Mouse (Mus musculus) heart, adult 18-20 months (tissue): Measurements from ENCODE around the gene Sh3rf1. TPM values are rescaled to one million over a fixed set of nuclear protein-coding genes. Genes with fewer than 3 reads are reported as not detected.

Experiments used
- DNase-seq, 2 experiments: peaks; one replicate each; pipeline ENCODE4 v3.0.0; 2021 to 2022; ENCODE audit warnings: mixed read lengths in 1 of 2
- total RNA-seq, 2 experiments: library from RNA; stranded (reverse); gene quantifications; 2 replicates each; pipeline ENCODE4 v1.2.3; 2021

The Sh3rf1 gene
- total RNA-seq, 2 experiments from 2014 or later = 4.7 to 5.0 TPM

DNA sequence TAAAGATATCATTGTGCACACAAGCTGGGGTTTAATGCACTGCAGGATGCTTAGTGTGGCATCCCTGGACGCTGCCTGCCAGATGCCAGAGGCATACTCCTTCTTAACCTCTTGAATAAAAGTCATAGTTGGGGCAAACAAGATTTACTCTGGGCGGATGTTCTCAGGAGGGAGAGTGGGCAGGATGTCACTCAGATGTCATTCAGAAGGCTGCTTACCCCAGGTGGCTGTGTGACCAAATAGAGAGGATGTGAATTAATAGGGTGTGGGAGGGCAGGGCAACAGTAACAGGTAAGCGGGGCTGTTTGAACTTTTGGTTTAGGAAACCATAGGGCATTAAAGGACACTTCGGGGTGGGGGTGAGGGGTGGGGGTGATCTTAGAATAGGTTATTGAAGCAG lies 37.7 kb downstream of the Sh3rf1 start:
- DNase-seq = no peak

DNA sequence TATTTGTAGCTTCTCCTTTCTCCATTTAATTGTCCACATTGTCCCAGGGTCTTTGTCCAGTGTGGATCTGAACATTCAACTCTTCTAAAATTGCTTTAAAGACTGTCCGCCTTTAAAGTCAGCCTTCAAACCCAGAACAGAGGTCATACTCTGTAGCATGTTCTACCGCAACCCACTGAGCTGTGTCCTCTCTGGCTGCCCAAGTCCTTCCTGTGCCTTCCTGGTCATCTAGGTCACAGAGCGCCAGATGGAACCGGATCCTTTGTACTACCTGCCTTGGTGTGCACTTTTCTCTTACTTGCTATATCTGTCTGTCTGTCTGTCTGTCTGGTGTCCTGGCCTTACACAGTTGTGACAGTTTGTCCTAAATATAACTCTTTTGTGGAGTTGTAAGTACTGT lies 40.0 kb downstream of the Sh3rf1 start:
- no peak for DNase-seq

DNA sequence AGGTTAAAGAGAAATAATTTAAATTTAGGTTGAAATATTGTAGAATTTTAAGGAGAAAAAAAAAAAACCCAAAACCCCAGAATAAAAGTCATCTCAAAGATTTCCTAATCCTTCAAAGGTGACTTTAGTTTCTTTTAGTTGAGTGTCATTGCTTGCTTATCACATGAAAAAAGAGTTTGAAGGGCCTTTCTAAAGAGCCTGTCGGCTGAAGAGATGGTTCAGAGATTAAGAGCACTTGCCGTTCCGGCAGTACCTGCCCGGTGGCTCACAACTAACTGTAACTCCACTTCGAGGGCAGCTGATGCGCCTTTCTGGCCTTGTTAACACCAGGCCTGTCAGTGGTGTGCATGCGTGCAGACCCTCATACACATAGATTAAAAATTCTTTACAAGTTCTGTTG lies 41.2 kb downstream of the Sh3rf1 start:
- DNase-seq = no peak

DNA sequence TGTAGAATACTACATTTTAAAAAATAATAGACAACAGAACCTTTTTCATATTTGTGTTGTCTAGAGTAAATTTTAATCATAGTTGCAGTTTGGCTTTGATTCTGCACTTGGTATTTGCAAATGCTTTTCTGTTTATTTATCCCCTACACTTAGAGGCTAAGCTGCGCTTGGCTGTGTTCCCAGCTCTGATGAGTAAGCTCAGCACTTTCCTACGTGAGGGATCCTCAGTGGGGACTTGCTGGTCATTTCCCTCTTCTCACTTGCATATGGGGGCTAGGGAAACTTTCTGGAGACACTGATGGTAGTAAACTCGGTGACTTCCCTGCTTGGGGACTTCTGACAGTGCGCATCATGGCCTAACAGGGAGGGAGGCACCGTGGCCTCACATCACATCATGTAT lies 41.7 kb downstream of the Sh3rf1 start:
- peak; percentile 65 to 69 for DNase-seq

DNA sequence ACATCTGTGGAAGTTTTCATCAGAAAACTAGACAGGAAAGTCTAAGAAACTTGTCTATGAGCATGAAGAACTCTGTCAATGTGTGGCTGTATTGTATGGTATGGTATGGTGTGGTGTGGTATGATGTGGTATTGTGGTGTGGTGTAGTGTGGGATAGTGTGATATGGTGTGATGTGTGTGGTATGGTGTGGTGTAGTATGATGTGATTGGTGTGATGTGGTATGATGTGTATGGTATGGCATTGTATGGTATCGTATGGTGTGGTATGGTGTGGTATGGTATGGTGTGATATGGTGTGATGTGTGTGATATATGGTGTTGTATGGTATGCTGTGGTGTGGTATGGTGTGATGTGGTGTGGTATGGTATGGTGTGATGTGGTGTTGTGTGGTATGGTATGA lies 43.4 kb downstream of the Sh3rf1 start:
- no peak for DNase-seq

DNA sequence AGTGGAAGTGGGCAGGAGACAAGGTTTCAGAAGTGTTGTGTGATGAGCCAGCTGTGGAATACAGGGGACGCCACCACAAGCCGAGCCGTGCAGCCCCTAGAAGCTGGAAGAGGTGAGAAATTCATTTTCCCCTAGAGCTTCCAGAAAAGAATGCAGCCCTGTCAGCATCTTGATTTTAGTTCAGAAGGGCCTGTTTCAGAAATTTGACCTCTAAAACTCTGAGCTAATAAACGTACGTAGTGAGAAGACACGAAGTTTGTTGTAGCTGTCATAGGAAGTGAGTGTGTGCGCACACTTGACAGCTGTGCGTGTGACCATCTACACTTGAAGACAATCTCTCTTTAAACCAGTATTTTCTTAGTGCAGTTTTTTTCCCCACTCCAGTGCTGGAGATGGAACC lies 44.0 kb downstream of the Sh3rf1 start:
- DNase-seq = no peak

DNA sequence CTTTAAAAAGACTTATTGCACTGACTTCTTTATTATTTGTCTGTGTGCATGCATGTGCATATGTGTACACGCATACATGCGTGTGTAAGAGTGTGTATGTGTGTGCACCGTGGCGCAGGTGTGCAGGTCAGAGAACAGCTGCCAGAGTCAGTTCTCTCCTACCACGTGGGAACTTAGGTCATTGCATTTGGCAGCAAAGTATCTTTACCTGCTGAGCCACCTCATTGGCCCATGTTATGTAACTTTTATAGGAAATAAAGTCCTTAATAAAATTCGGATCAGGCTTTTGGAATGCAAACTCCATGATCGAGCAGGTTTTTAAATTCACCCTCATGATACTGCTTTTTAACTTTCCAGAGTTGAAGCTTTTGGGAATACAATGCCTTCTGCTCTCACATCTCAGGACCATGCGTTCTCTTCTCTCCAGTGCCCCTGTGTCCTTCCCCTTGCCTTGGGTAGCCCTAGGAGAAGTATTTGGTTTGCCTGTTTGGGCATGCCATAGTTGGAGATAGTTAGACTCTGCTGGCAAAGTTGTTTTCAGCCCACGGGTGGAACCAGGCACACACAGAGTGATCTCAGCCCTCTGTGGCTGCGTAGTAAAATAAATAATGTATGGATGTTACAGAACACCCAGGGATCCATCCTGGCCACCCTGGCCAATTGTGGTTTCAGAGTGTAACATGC lies 44.7 kb downstream of the Sh3rf1 start:
- DNase-seq = no peak

DNA sequence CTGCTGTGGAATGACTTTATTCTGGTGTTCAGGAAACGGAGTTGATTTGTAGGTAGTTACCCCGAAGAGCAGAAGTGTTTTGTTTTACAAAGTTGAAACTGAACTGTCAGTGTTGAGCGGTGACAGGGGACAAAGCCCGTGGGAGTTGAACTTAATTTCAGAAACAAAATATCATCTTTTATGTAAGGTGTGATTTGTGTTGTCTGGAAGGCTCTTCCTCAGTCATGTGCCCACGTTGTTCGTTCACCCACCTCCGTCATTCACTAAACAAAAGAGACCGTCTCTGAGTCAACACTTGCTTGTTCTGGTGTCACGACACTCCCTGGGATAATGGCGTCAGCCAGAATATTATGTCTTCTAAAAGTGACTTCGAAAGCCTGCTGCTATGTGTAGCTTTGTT lies 46.3 kb downstream of the Sh3rf1 start:
- DNase-seq = no peak

DNA sequence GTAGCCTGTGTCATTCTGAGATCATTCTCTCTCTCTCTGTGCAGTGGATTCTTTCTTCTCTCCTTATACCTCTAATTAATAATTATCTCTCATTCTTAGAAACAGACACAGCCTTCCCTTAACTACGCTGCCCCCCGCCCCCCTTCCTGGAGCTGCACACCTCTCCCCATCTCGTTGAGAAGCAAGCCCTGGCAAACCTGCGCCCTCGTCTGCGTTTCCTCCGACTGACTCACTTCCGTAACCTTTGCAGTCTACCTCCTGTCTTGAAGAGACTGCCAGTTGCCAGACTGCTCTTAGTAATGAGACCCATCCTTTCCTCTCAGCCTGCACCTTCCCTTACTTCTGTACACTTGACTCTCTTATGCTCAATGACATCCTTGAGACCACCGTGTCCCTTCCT lies 46.9 kb downstream of the Sh3rf1 start:
- DNase-seq = no peak

DNA sequence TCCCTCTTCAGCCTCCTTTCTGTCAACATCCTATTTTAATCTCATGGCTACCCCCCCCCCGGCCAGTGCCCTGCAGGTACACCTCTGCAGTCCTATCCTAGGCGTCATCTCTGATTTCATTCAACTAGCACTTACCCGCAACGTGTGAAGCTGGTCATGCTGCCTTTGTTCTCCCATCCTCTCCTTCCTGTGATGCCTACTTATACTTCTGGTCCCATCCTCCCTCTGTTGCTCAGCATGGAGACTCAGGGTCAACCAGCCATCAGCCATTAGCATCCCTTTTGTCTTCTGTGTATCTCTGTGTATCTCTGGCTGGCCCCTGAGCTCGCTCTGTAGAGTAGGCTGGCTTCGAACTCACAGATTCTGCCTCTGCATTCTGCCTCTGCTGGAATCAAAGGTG lies 47.3 kb downstream of the Sh3rf1 start:
- DNase-seq = no peak

DNA sequence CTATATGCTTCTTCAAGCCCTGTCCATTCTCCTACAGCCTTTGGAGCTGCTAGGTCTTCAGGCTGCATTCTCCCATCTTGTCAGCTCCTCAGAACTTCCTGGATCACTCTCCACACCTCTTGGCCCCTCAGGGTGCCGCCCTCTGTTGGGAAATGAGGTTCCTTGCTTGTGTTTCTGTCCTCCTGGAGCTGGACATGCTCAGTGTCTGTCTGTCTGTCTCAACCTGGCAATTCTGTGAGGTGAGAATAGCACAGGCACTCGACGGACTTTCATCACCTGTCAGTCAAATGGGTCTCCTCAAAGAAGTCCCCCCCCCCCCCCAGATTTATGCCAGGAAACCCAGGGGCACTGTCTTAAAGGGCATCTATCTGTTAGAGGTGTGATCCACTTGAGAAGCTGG lies 49.2 kb downstream of the Sh3rf1 start:
- no peak for DNase-seq

DNA sequence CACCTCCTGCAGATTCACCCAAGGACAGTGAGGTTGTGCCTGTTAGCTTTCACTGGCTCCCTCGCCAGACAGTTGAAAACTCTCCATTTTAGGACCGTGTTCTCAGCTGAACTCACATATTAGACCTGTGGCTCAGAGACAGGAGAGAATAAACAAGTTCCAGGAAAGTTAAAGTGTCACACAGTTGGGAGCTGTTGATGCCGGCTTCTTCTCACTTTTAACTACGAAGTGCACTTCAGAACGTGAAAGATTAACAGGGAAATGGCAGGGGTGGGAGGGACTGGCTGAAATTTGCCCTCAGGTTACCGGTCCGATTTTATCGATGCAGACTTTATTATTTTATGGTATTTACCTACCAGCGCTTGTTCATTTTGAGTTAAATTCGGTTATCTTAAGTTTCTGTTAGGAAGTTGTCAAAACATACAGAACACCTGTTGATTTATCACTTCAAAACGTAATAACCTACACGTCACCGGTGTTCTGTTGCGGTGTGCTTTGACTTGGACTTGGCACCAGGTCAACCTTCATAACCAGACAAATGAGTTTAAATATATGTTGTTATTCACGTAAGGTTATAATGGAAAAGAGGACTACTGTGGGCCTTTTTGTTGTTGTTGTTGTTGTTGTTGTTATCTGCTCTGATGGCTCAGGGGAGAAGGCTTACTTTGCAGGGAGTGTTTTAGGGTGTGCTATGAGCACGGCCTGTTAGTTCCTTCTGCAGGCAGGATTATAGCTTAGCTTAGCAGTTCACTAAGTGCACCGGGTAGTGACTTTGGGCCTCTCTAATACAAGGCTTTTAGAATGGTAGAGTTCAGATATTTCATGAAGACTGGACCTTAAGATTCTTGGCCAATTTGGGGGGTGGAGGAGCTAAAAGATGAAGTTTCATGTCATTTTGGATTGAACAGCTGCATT lies 49.9 kb downstream of the Sh3rf1 start:
- no peak for DNase-seq

DNA sequence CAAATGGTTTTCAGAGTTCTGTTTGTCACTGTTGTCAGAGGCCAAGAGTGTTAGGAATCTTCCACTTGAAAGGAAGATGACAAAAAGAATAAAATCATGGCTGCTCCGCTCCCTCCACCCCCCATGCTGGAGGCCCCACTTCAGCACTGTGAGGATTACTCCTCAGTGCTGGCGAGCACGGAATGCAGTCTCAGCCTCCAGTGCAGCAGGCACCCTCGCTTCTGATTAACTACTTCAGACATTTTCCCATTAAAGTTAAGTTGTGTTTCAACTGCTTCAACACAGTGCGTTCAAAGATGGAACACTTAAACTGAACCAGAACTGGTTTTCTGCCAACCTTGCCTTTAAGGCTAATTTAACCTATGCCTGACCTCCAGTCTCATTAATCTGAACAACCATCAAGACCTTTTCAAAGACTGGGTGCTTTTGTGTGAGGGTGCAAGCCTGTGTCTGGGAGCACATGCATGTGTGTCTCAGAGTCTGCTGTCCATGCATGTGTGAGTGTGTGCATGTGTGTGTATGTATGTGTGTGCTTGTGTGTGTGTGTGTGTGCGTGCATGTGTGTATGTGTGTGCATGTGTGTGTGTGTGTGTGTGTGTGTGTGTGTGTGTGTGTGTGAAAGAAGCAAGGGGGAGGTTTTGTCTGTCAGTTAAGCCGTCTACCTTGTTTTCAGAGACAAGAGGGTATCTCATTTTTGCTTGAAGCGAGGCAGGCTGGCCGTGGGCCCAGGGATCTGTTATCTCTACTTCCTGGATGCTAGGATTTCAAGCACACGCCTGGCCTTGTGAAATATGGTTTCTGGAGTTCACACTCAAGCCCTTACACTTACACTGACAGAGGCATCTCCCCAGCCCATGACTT lies 51.2 kb downstream of the Sh3rf1 start:
- peak in 1 of 2 experiments; percentile 51 for DNase-seq

DNA sequence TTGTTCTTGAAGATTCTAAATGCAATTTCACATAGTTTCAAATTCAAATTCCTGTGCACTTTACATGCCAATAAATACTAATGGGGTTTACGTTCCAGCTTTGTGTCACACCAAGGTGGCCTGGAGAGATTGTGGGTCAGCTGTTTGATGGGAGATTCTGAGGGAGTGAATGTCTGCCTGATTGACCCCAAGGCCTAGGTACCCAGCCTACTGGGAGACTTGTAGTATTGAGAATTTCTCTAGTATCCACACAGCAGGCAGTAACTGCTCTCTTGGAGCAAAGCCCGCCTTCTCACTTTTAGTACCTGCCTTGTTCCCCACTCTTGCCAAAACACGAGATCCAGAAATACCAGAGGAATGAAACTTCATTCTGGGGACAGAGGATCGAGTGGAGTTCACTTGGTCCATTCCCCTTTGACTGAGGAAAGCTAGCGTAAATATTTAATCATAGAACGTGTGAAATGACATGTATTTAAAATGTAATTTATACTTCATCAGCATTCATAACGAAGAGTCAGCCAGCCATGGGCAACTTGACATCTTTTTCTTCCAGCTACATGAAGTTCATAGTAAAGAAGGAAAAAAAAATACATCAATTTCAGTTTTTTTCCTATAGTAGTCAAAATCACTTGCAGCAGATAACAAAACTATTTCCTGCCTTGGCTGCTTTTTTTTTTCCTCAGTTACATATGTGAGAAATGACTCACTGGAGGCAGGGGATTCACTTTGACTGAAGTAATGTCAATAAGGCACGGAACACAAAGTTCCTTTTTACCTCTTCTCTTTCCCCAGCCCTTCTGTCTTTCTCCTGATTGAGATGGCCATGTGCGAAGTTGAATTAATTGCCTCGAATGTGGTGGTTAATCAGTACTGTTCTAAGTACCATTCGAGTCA lies 52.0 kb downstream of the Sh3rf1 start:
- no peak for DNase-seq

DNA sequence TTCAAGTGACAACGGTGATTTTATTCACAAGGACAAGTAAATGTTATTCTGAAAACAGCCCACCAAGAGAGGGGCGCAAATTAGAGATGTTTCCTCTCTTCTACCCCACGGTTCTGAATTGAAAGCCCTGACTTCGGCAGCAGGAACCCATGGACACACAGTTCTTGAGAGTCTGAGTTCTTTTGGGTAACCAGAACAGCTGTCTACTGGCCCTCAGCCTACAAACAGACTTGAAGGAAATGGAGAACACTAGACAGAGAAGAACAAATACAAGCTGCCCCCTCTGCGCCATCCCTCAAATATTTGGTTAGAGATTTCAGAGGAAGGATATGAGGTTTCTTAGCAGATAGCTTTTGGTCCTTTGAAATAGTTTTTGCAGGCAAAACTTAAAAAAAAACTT lies 52.7 kb downstream of the Sh3rf1 start:
- peak; percentile 61 for DNase-seq

DNA sequence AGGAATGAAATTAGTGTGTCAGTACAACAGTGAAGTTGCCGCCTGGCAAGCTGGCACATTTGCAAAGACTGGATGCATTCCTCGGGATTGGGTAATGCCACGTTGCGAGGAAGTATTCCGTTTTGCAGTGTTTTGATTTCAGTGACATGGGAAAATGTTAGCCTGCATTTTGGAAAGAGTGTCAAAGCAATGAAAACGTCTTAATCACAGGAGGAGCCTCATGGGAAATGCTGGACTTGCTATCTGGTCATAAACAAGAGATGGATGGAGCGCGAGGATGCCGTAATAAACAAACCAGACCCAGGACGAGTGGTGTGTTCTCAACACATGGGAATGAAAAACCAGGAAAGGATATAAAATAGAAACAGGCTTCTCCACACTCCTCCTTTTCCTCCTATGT lies 55.4 kb downstream of the Sh3rf1 start:
- no peak for DNase-seq

DNA sequence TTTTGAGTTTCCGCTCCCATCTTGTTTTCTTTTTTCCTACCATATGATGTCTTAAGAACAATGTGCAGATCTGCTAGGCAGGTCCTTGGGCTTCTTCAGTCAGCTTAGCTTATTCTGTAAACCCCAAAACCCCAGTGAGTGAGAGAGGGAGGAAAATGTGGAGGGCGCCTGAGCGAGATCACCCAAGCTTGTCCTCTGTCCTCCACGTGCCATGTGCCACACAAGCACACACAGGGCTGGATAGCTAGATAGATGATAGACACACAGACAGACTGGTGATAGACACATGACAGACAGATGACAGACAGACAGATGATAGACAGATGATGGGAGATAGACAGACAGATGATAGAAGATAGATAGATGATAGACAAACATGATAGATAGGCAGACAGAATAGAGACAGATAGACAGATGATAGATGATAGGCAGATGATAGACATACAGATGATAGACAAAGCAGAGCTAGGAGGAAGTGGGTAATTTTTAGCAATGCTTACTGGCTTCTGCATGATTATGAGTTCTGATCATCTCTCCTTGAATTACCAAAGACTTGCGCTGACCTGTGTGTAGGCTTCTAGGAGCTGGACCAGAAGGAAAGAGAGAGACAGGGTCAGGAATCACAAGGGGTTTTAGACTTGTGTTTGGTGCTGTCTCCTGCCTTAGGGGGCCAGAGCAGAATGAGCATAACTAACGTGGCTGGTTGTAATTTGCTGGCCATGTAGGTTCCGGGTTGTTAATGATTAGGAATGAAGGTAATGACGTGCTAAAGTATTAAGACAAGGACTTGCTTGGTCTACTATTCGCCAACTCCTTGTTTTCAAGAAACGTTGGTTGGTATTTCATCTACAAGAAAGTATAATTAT lies 58.9 kb downstream of the Sh3rf1 start:
- DNase-seq = no peak

DNA sequence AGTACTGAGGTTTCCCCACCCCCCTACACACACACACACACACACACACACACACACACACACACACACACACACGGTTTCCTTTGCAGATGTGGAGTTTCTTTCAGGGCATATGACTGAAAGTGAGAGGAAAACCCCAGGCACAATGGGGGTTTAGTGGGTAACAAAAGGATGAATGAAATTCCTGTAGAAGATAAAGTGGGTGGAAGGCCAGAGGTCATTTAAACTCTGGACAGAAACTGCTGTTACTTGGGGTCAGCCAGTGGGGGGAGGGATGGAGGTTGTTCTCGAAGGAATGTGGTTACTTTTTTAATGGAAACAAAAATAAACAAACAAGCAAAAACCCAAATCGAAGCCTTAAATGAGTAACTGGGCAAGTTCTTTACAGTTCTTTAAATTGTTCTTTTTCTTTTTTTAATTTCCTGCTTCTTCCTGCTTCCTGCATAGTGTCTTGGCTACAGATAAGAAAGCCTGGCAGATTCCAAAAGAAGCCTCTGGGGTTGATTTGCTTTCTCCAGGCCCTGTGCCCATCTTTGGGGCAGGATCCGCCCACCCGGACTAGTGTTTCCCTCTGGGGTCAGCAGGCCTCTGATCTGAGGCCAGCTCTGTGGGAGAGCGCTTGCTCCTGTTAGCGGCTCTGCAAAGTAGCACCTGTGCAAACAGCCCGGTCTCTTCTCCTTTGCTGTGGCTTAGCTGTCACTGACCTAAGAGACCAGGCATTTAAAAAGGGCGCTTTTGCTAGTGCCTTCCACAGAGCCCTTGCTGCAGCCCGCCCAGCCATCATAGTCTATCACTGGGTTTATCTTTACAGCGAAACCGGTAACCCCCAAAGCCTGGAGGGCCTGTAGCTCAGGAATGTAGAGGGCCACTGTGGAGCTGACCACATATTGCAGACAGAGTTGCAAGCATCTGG lies 59.8 kb downstream of the Sh3rf1 start:
- peak; percentile 40 to 42 for DNase-seq

DNA sequence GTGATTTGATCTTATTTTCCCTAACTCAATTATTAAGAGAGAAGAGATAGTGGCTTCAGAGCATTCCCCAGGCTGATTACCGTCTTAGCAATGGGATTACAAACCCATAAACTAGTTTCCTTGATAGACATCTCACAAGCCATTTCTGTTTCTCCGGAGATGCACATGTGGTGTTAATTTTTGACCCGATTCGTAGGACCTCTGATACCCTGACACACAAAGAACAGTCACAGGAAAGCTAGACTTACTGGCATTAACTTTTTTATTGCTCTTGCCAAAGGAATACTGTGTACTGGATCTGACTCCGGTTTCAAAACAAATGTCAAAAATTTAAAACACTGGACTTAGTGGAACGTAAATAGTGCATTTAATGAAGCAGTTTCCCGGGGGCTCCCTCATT lies 62.2 kb downstream of the Sh3rf1 start:
- no peak for DNase-seq

DNA sequence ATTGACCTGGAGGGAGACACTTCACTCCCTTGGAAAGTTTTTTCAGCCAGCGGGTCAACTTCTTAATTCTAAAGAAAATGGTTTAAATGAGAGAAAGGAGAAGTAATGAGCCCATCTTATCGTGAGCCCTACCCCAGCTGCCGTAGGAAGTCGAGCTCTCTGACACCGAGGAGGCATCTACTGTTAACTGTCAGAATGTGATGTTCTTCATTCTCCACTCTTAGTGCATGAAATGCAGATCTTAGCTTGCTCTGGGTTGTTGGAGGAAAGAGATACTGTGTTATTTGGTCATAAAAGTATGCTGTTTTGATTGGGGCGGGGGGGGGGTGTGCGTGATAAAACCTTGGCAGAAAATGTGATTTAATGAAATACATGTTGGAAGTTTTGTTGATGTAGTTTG lies 62.7 kb downstream of the Sh3rf1 start:
- no peak for DNase-seq
